Mouse (Mus musculus) embryonic fibroblast, embryonic 13.5 days (primary cell): ENCODE results near the gene Mllt6. TPM values are rescaled to one million over a fixed set of nuclear protein-coding genes. Genes with fewer than 3 reads are reported as not detected.
"Not testable (repeated sequence)": the region's sequence is repeated elsewhere in the genome, so short reads cannot be mapped to it uniquely, and the experiment has no call there.

Experiments
- H3K27ac ChIP-seq: 2 replicates; pipeline ENCODE4 v1.5.1; 2012; ENCODE audit warnings: low read length, control low read depth, inconsistent platforms; ENCODE audit not compliant: insufficient read depth
- H3K4me1 ChIP-seq: 2 replicates; pipeline ENCODE4 v1.6.1; 2011; ENCODE audit warnings: low read length; ENCODE audit not compliant: control insufficient read depth, insufficient read depth
- H3K4me3 ChIP-seq: 2 replicates; pipeline ENCODE4 v1.5.1; 2011; ENCODE audit warnings: mild to moderate bottlenecking, control low read depth, low read length; ENCODE audit not compliant: insufficient read depth
- CTCF ChIP-seq: IDR thresholded peaks from 2 replicates; pipeline ENCODE4 v1.5.1; 2011; ENCODE audit warnings: mild to moderate bottlenecking, control low read depth, low read length, moderate library complexity, borderline replicate concordance; ENCODE audit not compliant: insufficient read depth
- POLR2A ChIP-seq: IDR thresholded peaks from 2 replicates; pipeline ENCODE4 v1.6.1; 2011; ENCODE audit warnings: low read depth, mild to moderate bottlenecking, control low read depth, low read length, moderate library complexity
- polyA plus RNA-seq: library from polyadenylated mRNA; stranded (reverse); fragments of >200 nt; gene quantifications from 2 replicates; pipeline ENCODE4 v1.2.4, GENCODE M21; 2011; ENCODE audit warnings: low read depth; ENCODE audit not compliant: missing spikeins, insufficient read length

Gene Mllt6
- polyA plus RNA-seq, 1 experiment = 18.0 TPM

DNA sequence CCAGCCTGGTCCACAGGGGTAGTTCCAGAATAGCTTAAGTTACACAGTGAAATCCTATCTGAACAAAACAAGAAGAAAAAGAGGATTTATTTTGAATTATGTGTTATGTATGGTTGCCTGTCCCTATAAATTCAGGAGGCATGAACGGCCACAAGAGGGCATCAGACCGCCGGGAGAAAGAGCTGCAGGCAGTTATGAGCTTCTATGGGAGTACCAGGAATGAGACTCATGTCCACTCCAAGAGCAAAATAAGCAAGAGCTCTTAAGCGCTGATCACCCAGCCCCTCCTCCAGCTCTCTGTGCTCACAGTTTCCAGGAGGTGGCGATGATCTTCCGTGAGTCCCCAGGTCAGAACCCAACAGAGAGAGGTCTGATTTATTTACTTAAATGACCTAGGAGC, 18.4 kb upstream of the Mllt6 start:
- 0 out of 2 replicates have a peak, but pooled peaks have one; percentile 30 for TF ChIP-seq CTCF
- TF ChIP-seq POLR2A = no peak
- Histone ChIP-seq H3K27ac (no peak overlapping the region), H3K4me1 (no peaks in the 10 kb centered on the region)

DNA sequence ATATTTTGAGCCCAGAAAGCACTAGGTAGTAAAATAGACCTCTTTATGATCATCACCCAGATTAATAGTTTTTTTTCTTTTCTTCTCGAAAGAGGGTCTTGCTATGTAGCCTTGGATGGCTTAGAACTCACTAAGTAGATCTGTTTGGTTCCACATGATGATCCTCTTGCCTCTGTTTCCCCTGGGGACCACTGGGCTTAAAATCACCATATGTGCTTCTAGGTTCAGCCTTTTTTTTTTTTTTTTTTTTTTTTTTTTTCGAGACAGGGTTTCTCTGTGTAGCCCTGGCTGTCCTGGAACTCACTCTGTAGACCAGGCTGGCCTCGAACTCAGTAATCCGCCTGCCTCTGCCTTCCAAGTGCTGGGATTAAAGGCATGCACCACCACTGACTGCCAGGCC, 14.7 kb upstream of the Mllt6 start:
- H3K4me3 ChIP-seq, H3K4me1 ChIP-seq, H3K27ac ChIP-seq: not testable (repeated sequence)

More for the DNA sequence above, 18.4 kb upstream of the Mllt6 start:
- no peak overlapping the region for H3K4me3 ChIP-seq

DNA sequence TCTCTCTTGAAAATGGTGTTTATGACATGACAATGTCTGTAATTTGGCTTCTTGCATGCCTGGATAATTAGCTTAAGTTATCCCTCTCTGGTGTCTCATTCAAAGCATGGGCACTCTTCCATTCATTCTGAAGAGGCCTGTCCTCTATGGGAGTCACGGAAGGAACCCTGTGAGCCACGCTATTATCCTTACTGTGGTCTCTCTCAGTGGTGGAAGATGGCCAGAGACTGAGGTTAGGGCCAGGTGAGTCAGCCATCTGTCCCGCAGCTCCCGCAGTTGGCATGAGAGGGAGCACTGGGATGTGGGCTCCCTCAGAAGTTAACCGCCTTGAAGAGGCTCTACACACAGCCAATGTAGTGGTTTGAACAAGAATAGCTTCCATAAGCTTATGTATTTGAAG, 12.9 kb upstream of the Mllt6 start:
- Histone ChIP-seq H3K27ac (no peak overlapping the region), H3K4me1 (no peaks in the 10 kb centered on the region; the same call in 1 of the 2 replicates), H3K4me3 (no peak overlapping the region)
- TF ChIP-seq POLR2A (peak; percentile 4; the same call in 1 of the 2 replicates), CTCF (no peak)

DNA sequence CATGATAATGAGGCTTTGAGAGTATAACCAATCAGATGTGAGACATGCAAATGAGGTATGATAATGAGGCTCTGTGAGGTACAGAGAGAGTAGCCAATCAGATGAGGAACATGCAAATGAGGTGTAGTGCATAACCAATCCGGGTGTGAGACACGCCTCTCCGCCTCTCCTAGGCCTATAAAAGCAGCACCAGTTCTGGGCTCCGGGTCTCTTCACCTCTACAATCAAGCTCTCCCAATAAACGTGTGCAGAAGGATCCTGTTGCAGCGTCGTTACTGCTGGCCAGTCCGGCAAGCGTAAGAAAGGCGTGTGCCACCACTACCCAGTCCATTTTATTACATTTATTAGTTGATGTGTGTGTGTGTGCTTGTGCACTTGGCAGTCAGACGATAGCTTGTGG, 9.8 kb upstream of the Mllt6 start:
- not testable (repeated sequence) for H3K4me3 ChIP-seq, H3K4me1 ChIP-seq, H3K27ac ChIP-seq

DNA sequence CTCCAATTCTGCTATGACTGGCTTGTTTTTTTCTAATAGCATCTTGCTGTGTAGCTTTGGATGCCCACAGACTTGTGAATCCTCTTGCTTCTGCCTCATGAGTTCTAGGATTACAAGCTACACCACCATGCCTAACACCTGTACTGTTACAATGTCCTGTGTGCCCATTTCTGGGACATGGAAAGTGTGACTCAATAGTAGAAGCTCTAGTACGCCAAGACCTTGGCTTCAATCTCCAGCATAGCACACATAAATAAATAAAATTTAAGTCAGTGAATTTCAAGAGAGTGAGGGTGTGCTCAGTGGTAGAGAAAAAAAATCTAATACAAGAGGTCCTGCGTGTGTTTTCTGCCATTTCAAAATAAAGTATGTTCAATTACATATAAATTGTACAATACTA, 9.0 kb upstream of the Mllt6 start:
- TF ChIP-seq CTCF (no peak), POLR2A (no peak)
- Histone ChIP-seq H3K27ac (no peak overlapping the region), H3K4me1 (no peaks in the 10 kb centered on the region; the same call in none of the 2 replicates), H3K4me3 (no peak overlapping the region)

DNA sequence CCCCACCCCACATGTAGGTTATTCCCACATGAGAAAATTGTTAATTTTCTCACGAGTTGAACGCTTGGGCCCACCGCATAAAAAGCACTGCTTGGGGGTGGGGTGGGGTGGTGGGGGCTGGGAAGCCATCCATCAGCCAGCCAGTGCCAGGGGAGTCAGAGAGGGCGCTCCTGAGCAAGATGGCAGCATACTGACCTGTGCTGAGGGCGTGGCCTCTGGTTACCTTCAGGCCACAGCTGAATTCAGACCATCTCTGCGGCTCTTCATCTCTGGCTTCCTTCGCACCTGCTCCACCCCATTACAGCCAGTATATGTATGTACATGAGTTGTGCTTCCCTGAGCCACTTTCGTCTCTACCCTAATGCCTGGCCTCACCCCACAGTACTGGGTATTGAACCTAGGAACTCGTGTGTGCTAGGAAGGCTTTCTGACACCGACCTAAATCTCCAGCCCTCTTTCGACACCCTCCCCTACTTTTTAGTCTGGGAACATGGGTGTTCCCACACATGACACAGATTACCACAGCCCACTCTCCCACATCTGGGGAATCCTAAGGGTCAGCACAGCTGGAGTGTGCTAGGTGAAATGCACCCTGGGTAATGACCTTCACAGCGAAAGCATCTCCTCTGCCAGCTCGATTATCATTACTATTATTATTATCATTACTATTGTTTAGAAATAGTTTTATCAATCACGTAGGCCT, 6.8 kb upstream of the Mllt6 start:
- H3K4me1 ChIP-seq = peaks cover 4% of the 10 kb centered on the region
- H3K4me3 ChIP-seq = no peak overlapping the region
- TF ChIP-seq POLR2A (no peak), CTCF (no peak)
- H3K27ac ChIP-seq = no peak overlapping the region

DNA sequence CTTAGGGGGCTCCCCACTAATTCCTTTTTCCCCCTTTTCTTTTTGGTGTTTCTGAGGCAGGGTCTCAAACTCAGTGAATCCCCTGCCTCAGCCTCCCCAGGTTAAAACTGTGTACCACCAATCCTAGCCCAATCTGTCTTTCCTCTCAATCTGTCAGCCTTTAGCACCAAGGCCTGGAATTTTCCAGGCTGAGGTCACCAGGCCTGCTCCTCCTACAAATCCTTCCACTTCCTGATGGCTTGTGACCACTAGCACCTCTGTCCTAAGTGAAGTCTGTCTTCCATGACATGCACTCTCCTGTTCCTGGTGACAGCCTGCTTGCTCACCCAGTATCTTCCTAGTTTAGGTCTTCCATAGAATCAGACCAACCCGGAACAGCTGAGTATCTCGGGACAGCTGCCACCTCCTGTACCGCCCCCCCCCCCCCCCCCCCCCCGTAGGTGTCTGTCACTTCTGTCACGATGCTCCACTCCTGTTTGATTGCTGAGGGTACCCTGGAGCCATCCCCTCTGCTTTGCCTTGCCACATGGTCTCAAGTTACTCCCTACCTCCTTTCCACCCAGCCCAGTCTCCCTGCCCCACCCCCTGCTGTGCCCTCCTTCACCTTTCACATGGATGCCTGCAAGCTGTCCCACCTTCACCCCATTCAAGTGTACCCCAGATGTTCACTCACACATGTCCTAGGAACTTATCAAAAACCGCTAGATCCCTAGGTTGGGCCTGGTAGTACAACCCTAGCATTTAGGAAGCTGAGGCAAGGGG, 5.8 kb upstream of the Mllt6 start:
- no peak overlapping the region for H3K27ac ChIP-seq
- peaks cover 6% of the 10 kb centered on the region for H3K4me1 ChIP-seq
- H3K4me3 ChIP-seq = no peak overlapping the region
- TF ChIP-seq POLR2A (0 out of 2 replicates have a peak, but pooled peaks have one; percentile 7), CTCF (no peak)

DNA sequence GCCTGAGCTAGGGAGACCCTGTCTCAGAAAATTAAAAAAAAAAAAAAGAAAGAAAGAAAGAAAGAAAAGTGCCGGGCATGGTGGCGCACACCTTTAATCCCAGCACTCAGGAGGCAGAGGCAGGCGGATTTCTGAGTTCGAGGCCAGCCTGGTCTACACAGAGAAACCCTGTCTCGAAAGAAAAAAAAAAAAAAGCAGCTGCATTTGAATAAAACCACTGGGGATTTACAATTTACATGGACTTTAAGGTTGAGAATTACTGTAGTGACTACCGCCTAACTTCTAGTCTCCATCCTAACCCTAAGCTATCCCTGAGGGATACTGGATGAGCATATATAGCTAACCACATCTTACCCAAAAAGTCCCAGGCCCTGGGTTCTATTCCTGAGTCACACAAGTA, 5.2 kb upstream of the Mllt6 start:
- not testable (repeated sequence) for H3K27ac ChIP-seq, H3K4me1 ChIP-seq, H3K4me3 ChIP-seq

DNA sequence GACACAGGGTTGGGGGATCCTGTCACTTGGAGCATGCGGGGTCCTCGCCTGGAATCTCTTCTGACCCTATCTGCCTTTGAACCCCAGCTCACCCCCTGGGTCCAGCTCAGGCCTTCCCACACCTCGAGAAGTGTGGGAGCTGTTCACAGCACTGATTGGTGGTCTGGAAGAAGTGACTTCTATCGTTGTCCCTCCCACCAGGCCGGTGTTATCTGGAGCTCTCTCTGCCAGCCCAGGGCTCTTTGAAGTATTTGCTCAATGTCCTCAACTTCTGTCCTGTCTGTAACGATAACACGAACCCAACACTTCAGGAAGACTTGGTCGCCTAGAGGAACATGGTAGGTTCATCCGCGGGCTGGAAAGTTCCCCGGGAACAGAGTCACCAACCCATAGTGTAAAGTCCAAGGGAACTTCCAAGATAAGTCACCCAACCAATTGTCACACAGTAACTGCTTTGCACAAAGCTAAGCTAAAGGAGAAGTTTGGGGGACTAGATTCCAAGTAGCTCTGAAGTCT, 4.4 kb upstream of the Mllt6 start:
- Histone ChIP-seq H3K27ac (no peak overlapping the region), H3K4me1 (peaks cover 6% of the 10 kb centered on the region), H3K4me3 (peak overlapping the region; percentile 74)
- TF ChIP-seq CTCF (no peak), POLR2A (no peak)

DNA sequence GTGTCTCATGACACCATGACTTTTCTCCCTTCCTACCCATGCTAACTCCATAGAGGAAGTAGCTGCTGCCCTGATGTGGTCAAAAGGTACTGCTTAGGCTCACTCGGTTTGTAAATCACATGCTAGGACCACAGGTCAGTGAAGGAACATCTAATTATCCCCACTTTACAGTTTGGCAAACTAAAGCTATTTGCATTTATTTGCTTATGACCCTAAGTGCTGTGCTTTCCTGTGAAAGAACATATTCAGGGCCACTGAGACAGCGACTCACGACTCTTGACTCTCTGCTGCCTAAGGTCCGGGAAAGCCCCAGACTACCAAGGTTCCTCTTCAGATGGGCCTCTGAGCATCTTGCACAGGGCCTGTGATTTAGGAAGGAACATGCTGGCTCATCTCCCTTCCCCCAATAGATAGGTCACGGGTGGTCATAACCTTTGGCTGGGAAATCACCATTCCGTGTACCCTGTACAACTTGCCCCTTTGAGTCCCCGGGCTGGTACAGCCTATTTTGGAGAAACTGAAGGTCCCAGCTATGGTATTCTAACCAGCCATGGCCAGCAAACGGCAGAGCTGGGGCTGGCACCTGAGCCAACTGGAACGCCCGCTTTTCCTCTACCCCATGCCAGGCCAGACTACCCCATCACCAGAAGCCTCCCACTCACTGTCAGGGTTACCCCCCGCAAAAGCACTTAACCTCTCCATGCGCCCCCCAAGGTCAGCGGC, 3.8 kb upstream of the Mllt6 start:
- peak overlapping the region; percentile 70 for H3K27ac ChIP-seq
- no peak for TF ChIP-seq POLR2A
- no peak for TF ChIP-seq CTCF
- peak overlapping the region; percentile 74 for H3K4me3 ChIP-seq
- peaks cover 6% of the 10 kb centered on the region for H3K4me1 ChIP-seq
